Mouse (Mus musculus) ES-E14 (cell line): Measurements from ENCODE around the gene Adssl1.

Experiments used
- CHD2 ChIP-seq: IDR thresholded peaks from 2 replicates; pipeline ENCODE4 v1.6.1; 2014; ENCODE audit warnings: mild to moderate bottlenecking, low read depth, low read length, inconsistent platforms
- HCFC1 ChIP-seq: IDR thresholded peaks from 2 replicates; pipeline ENCODE4 v1.6.1; 2012; ENCODE audit warnings: low read length, inconsistent platforms, borderline replicate concordance; ENCODE audit not compliant: insufficient read depth
- ZC3H11A ChIP-seq: IDR thresholded peaks from 2 replicates; pipeline ENCODE4 v1.6.1; 2012; ENCODE audit warnings: low read depth, mild to moderate bottlenecking, inconsistent platforms, low read length, borderline replicate concordance
- ZNF384 ChIP-seq: IDR thresholded peaks from 2 replicates; pipeline ENCODE4 v1.6.1; 2012; ENCODE audit warnings: low read depth, low read length, inconsistent platforms

- no peak for TF ChIP-seq CHD2
- no peak for TF ChIP-seq HCFC1
- no peak for TF ChIP-seq ZNF384
- no peak for TF ChIP-seq ZC3H11A
Measured at GRCm38 (mm10) chr12:112592985-112593734, 26.7 kb upstream of the Adssl1 start.
